Mouse (Mus musculus): ENCODE measurements around the gene Ddx51.

The Ddx51 gene

GRCm38 (mm10) chr5:110664041-110664440, 10.8 kb downstream of the Ddx51 start:
- peak; percentile 92 for DNase-seq

DNA sequence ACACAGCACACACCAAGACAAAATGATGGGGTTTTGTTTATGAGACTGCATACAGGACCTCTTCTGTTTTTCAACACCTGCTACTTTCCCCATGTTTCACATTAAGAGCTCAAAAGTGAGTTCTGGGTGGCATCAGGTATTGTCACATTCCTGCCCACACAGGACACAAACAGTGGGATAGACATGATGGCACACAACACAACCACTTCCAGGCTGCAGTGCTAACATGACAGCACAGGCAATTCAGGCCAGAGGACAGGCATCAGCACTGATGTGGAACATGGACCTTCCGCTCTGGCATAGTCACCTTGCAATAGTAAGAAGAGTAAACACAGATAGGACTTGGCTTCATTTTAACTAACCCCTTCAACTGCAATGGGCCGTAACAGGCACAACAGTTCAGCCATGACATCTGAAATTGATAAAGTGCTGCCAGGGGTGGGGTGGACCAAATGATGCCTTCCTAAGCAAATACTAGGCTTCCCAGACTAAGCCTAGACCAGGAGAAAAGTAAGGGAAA, 11.6 kb downstream of the Ddx51 start:
- DNase-seq: peak; percentile 76

DNA sequence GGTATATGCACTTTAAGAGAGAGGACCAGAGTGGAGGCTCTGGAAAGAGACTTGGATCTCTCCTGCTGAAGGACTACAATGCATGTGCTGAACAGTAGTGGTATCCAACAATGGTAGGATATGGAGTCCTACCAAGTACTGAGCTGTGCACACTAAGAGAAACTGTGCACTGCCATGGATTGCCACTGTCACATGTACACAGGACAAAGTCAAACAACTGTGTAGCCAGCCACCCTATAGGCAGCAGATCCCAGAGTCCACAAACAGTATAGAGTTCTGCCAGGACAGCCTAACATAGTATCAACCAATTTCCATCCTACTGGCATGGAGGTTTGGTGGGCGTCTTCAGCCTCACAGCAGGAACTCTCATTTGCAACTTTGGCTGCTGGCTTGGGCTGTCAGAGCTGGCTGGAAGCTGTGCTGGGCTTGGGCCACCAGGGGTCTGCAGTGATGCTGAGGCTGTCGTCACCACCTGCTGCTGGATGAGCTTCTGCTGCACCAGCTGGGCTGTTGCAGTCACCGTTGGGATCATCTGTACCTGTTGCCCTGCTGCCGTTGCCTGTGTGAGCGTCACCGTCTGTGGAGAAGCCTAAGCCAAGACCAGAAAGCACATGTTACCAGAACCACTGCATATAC, 12.4 kb downstream of the Ddx51 start:
- peak; percentile 73 for DNase-seq

DNA sequence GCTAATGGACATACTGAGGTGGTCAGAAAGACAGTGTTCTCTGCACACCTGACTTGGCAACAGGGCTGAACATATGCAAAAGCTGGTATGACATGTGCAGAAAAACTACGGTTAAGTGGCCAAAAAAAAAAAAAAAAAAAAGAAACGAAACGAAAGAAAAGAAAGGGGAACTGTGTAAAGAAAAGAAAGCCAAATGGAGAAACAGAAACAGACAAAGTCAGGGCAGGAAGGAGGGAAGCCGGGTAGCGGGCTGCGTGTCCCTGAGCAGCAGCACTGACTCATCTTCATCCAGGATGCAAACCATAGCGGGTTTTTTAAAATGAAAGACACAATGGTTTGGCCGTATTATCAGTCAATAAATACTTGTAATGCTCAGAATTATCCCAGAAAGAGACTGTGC, 28.8 kb downstream of the Ddx51 start:
- no peak for DNase-seq

- peak; percentile 35 for DNase-seq
These were observed 45.4 kb downstream of the Ddx51 start for GRCm38 (mm10) chr5:110698617-110699016.

- DNase-seq: peak; percentile 74
These were observed 50.8 kb downstream of the Ddx51 start for GRCm38 (mm10) chr5:110704004-110704403.

DNA sequence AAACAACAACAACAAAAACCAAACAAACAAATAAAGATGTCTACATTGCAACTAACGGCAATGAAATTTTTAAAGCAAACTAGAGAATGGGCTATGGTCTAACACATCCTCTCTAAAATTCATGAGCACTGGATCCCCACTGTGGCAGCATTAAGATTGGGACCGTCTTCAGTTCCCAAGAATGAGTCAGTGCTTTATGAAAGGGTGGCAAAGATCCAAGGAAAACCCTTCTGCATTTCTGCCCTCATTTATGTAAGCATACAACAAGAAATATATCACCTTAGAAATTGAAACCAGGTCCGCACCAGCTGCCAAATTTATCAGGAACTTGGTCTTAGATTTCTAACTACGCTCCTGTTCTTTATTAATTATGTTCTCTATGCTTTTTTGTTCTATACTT, 56.0 kb downstream of the Ddx51 start:
- DNase-seq: no peak

All from heart, adult 11 months (tissue).